In the genomic region with DNA sequence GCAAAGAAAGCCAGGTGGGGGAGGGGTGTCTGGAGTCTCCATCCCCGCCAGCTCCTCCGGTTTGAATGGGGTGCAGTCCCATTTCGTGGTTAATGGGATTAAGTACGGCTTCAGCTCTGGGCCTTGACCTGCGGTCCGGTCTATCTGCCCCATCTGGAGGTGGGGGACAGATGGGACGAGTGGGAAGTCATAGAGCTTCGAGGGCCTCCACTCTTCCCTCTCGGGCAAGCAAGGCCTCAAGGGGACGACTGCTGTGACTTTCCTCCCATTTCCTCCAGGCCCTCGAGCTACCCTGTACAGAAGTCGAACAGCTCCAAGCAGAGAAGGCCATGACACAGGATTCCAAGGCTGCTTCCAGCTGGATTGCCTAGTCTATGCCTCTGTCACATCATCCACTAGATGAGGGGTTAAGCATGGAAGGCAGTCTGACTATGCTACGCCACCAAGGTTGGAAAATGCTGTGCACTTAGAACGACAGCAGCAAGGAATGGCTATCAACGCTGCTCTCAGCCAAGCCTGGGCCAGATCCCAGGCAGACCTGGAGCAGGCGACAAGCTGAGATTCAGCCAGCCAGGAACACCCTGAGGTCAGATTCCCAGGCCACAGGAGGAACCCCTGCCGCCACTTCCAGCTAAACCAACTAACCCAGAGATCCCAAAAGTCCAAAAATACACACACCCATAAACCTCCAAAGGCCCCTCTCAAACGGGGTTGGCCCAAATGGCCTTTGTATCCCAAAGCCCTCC, we compare ENCODE assay signal across 8 mouse cellular contexts. TPM values are rescaled to one million over a fixed set of nuclear protein-coding genes. Genes with fewer than 3 reads are reported as not detected.
DNase-seq lines count a peak whose midpoint lies in the region; ATAC-seq and TF ChIP-seq lines count a peak whose summit lies in the region.

No protein-coding gene starts in this region.

- H3K27me3 ChIP-seq in intestine, postnatal 0 days (replicated peaks; ENCODE audit: control insufficient read depth, insufficient read depth, low read length), result no peaks in the 10 kb centered on the region

- TF ChIP-seq CTCF in left cerebral cortex, adult 2 months (IDR thresholded peaks at IDR 0.05), result no peak
- no peak for TF ChIP-seq CTCF in intestine, postnatal 0 days (IDR thresholded peaks at IDR 0.05; ENCODE audit: low read depth)

- peak overlapping the region; percentile 99 for H3K9ac ChIP-seq in intestine, postnatal 0 days (ENCODE audit: low read depth, low read length)

- intact Hi-C loops in left cerebral cortex, adult 2 months (cut with DNase I), result no loop called here

- no peak for ATAC-seq in intestine, postnatal 0 days

- H3K27ac ChIP-seq in left cerebral cortex, adult 2 months, result peak overlapping the region; percentile 100
- peak overlapping the region; percentile 99 for H3K27ac ChIP-seq in intestine, postnatal 0 days (ENCODE audit: low read depth, low read length)

- peak overlapping the region; percentile 95 for H3K4me3 ChIP-seq in left cerebral cortex, adult 2 months
- peak overlapping the region; percentile 92 for H3K4me3 ChIP-seq in intestine, postnatal 0 days (ENCODE audit: low read depth, low read length)

- peaks cover 21% of the 10 kb centered on the region; the same call in 1 of the 2 replicates for H3K4me1 ChIP-seq in intestine, postnatal 0 days (replicated peaks; ENCODE audit: control insufficient read depth, insufficient read depth, low read length)

- H3K4me2 ChIP-seq in intestine, postnatal 0 days (replicated peaks; ENCODE audit: low read depth), result peak overlapping the region; percentile 92

- WGBS in intestine, postnatal 0 days, result 5% methylated on average over 18 of the region's 18 CpGs

- no peaks in the 10 kb centered on the region for H3K9me3 ChIP-seq in intestine, postnatal 0 days (ENCODE audit: control insufficient read depth)

- H3K36me3 ChIP-seq in intestine, postnatal 0 days (ENCODE audit: control insufficient read depth, insufficient read depth), result no peaks in the 10 kb centered on the region; the same call in 1 of the 2 replicates

- DNase-seq in left cerebral cortex, adult 2 months (ENCODE audit: extremely low spot score in 1 of 2, low spot score in 2 of 2), result peak in 1 of 2 experiments; percentile 31
- no peak for DNase-seq in left cerebral cortex, adult 8-10 months (ENCODE audit: low spot score in 2 of 2)
- DNase-seq in cerebellum, postnatal 36 days, result peak; percentile 45 to 55
- DNase-seq in heart, adult 11 months, result peak; percentile 98
- DNase-seq in lung, adult 18-20 months, result peak; percentile 27 to 34
- peak; percentile 55 for DNase-seq in retina, embryonic 14.5 days (ENCODE audit: low spot score)
- DNase-seq in thymus, postnatal 10 days (ENCODE audit: low spot score in 2 of 2), result no peak

RNA-seq across cellular contexts. Expression of gene Tnrc18, which starts 4.3 kb away (rescaled TPM):
- total RNA-seq in left cerebral cortex, adult 2 months (2021), result 100 to 1,000 TPM; 139 to 141 TPM
- total RNA-seq in left cerebral cortex, adult 8-10 months (2022), result 100 to 1,000 TPM; 112 to 134 (median 116) TPM
- 9.9 and 11.7 TPM in 2 replicates for polyA plus RNA-seq in intestine, postnatal 0 days (2015; fragmentation: Nextera tagmentation; extraction: Ambion mirVana)

Comparison
In these comparisons a context has a peak if more than half of its experiments do, and no peak if none do; other contexts are left out.
1. DNase-seq: peak in cerebellum, postnatal 36 days (2 of 2), heart, adult 11 months (single experiment), lung, adult 18-20 months (2 of 2) and retina, embryonic 14.5 days (single experiment); none in left cerebral cortex, adult 8-10 months (0 of 2) and thymus, postnatal 10 days (0 of 2).